Mouse (Mus musculus): ENCODE measurements at regions not wholly inside any gene's neighbourhood (a gene's known extent, or its start where the extent isn't known, plus 50 kb on each side); places are given as distances from the start of the nearest gene placed in this dataset.

- no peak for TF ChIP-seq POLR2A (IDR thresholded peaks at IDR 0.05; ENCODE audit: extremely low read depth, insufficient read depth, low read length)
- TF ChIP-seq CTCF (IDR thresholded peaks at IDR 0.05; ENCODE audit: extremely low read depth, insufficient read depth, low read length) = no peak
Observed at GRCm38 (mm10) chr8:17590135-17590534, 1387.9 kb downstream of the Defb40 start.

All from cortical plate, adult 2 months (tissue).